Mouse (Mus musculus) liver, embryonic 14.5 days (tissue): ENCODE data around the gene Armh3. TPM values are rescaled to one million over a fixed set of nuclear protein-coding genes. Genes with fewer than 3 reads are reported as not detected.
A peak's percentile ranks its signal among the peaks of the same experiment; 100 is the strongest.

ENCODE experiments used
- ATAC-seq: fragments of 200-750 bp; cut with Nextera tagmentation; 2 replicates; pipeline ENCODE4 v1.8.0; 2017; ENCODE audit warnings: moderate number of reproducible peaks, mild to moderate bottlenecking, moderate library complexity; ENCODE audit not compliant: insufficient read depth
- DNase-seq, 3 experiments: peaks; one replicate each; pipeline ENCODE4 v3.0.0-alpha.2; 2012 to 2013; ENCODE audit warnings: low read depth in 3 of 3, low spot score in 3 of 3
- H3K27ac ChIP-seq: fragments of 300-500 bp; sonication (generic); 2 replicates; pipeline ENCODE4 v1.5.1; 2014; ENCODE audit warnings: moderate library complexity, mild to moderate bottlenecking, control low read depth, inconsistent platforms
- H3K27me3 ChIP-seq: fragments of 300-500 bp; sonication (generic); 2 replicates; pipeline ENCODE4 v1.6.1; 2014; ENCODE audit warnings: mild to moderate bottlenecking, low read length, moderate library complexity; ENCODE audit not compliant: control insufficient read depth, insufficient read depth
- H3K36me3 ChIP-seq: fragments of 300-500 bp; sonication (generic); replicated peaks from 2 replicates; pipeline ENCODE4 v1.6.1; 2014; ENCODE audit warnings: low read depth; ENCODE audit not compliant: control insufficient read depth, insufficient read depth
- H3K4me1 ChIP-seq, 2 experiments: fragments of 200-500 bp in 1 of 2; fragments of 300-500 bp in 1 of 2; sonication (generic) in 1 of 2; replicated peaks; 2 replicates each; pipeline ENCODE4 v1.6.1; 2012 to 2014; ENCODE audit warnings: antibody characterized with exemption in 1 of 2, inconsistent platforms in 1 of 2, low read length in 1 of 2; ENCODE audit not compliant: control insufficient read depth in 2 of 2, insufficient read depth in 2 of 2
- H3K4me2 ChIP-seq: fragments of 300-500 bp; sonication (generic); 2 replicates; pipeline ENCODE4 v1.6.1; 2014; ENCODE audit warnings: low read depth, mild to moderate bottlenecking, control low read depth, moderate library complexity
- H3K4me3 ChIP-seq, 2 experiments: fragments of 200-500 bp in 1 of 2; fragments of 300-500 bp in 1 of 2; sonication (generic) in 1 of 2; 2 replicates each; pipeline ENCODE4 v1.5.1; 2012 to 2014; ENCODE audit warnings: low read depth in 2 of 2, low read length in 2 of 2, mild to moderate bottlenecking in 2 of 2, control low read depth in 1 of 2, inconsistent platforms in 1 of 2, moderate library complexity in 1 of 2; ENCODE audit not compliant: insufficient read depth in 1 of 2
- H3K9ac ChIP-seq: fragments of 300-500 bp; sonication (generic); replicated peaks from 2 replicates; pipeline ENCODE4 v1.6.1; 2014; ENCODE audit warnings: mild to moderate bottlenecking, control low read depth, moderate library complexity
- H3K9me3 ChIP-seq: fragments of 300-500 bp; sonication (generic); 2 replicates; pipeline ENCODE4 v1.6.1; 2016; ENCODE audit warnings: low read length, mixed read lengths; ENCODE audit not compliant: control insufficient read depth
- CTCF ChIP-seq: IDR thresholded peaks from 2 replicates; pipeline ENCODE4 v1.5.1; 2016; ENCODE audit warnings: antibody characterized with exemption, low read depth, control low read depth
- EP300 ChIP-seq: IDR thresholded peaks from 2 replicates; pipeline ENCODE4 v1.6.1; 2016; ENCODE audit warnings: antibody characterized with exemption, low read depth
- WGBS: fragments of 180-500 bp; shearing (Covaris S2); extraction: QIAGEN DNeasy Blood & Tissue Kit; methylation state at CpG from one replicate; pipeline ENCODE4 v1.1.7; 2014; ENCODE audit not compliant: insufficient replicate concordance; 5-methylcytosine and 5-hydroxymethylcytosine counted together
- polyA plus RNA-seq, 2 experiments: library from polyadenylated mRNA; depleted of rRNA in 1 of 2; stranded (reverse) in 1 of 2; unstranded in 1 of 2; fragments of >200 nt; fragmentation: Nextera tagmentation in 1 of 2; extraction: Ambion mirVana in 1 of 2; gene quantifications; 2 replicates each; pipeline versions ENCODE4 v1.2.1 to v1.2.3; 2012 to 2014

The Armh3 gene
- polyA plus RNA-seq, 2 experiments = 2.2 to 2.8 TPM

GRCm38 (mm10) chr19:45947764-45948163, 50.5 kb downstream of the Armh3 start:
- Histone ChIP-seq H3K4me2 (no peak overlapping the region), H3K36me3 (no peaks in the 10 kb centered on the region), H3K27ac (no peak overlapping the region), H3K27me3 (no peaks in the 10 kb centered on the region), H3K4me3 (no peak overlapping the region), H3K9ac (no peak overlapping the region), H3K4me1 (peaks cover 0 to 6% of the 10 kb centered on the region in 2 experiments; a peak in 2 of 4 replicates), H3K9me3 (no peaks in the 10 kb centered on the region)
- no peak for ATAC-seq
- WGBS = 73% methylated on average over 2 of the region's 2 CpGs
- DNase-seq = no peak
- TF ChIP-seq CTCF = no peak
- no peak for TF ChIP-seq EP300

GRCm38 (mm10) chr19:45947286-45947685, 51.0 kb downstream of the Armh3 start:
- H3K4me3 ChIP-seq = no peak overlapping the region
- no peaks in the 10 kb centered on the region for H3K27me3 ChIP-seq
- ATAC-seq (no peak), DNase-seq (no peak)
- H3K9me3 ChIP-seq = no peaks in the 10 kb centered on the region
- 69% methylated on average over 2 of the region's 2 CpGs for WGBS
- H3K36me3 ChIP-seq = no peaks in the 10 kb centered on the region
- no peak overlapping the region for H3K9ac ChIP-seq
- H3K27ac ChIP-seq = no peak overlapping the region
- no peak overlapping the region for H3K4me2 ChIP-seq
- peaks cover 0 to 6% of the 10 kb centered on the region in 2 experiments; a peak in 2 of 4 replicates for H3K4me1 ChIP-seq
- TF ChIP-seq EP300 (no peak), CTCF (no peak)

- 79% methylated on average over 9 of the region's 9 CpGs for WGBS
- H3K4me1 ChIP-seq = peaks cover 0 to 6% of the 10 kb centered on the region in 2 experiments; a peak in 2 of 4 replicates
- H3K36me3 ChIP-seq = no peaks in the 10 kb centered on the region
- ATAC-seq (no peak), DNase-seq (no peak)
- no peak overlapping the region for H3K4me2 ChIP-seq
- TF ChIP-seq CTCF = no peak
- TF ChIP-seq EP300 = no peak
- H3K27ac ChIP-seq = no peak overlapping the region
- no peaks in the 10 kb centered on the region for H3K9me3 ChIP-seq
- H3K27me3 ChIP-seq = no peaks in the 10 kb centered on the region
- no peak overlapping the region for H3K9ac ChIP-seq
- H3K4me3 ChIP-seq = no peak overlapping the region
Measured at GRCm38 (mm10) chr19:45946541-45946940, 51.7 kb downstream of the Armh3 start.

GRCm38 (mm10) chr19:45945986-45946385, 52.3 kb downstream of the Armh3 start:
- no peaks in the 10 kb centered on the region for H3K9me3 ChIP-seq
- DNase-seq (no peak), ATAC-seq (no peak)
- 62% methylated on average over 2 of the region's 2 CpGs for WGBS
- no peak overlapping the region for H3K4me2 ChIP-seq
- TF ChIP-seq CTCF = no peak
- TF ChIP-seq EP300 = no peak
- H3K4me1 ChIP-seq = peaks cover 0 to 6% of the 10 kb centered on the region in 2 experiments; a peak in 2 of 4 replicates
- no peak overlapping the region for H3K9ac ChIP-seq
- H3K27me3 ChIP-seq = no peaks in the 10 kb centered on the region
- H3K4me3 ChIP-seq = no peak overlapping the region
- H3K36me3 ChIP-seq = no peaks in the 10 kb centered on the region
- H3K27ac ChIP-seq = no peak overlapping the region

GRCm38 (mm10) chr19:45943758-45944157, 54.5 kb downstream of the Armh3 start:
- peak; percentile 24 to 53 (median 34) for DNase-seq
- Histone ChIP-seq H3K27me3 (no peaks in the 10 kb centered on the region), H3K9me3 (no peaks in the 10 kb centered on the region), H3K27ac (no peak overlapping the region), H3K9ac (no peak overlapping the region), H3K4me2 (no peak overlapping the region), H3K4me1 (peaks cover 0 to 6% of the 10 kb centered on the region in 2 experiments; a peak in 2 of 4 replicates), H3K4me3 (no peak overlapping the region), H3K36me3 (no peaks in the 10 kb centered on the region)
- ATAC-seq = peak; percentile 58; the same call in 1 of the 2 replicates
- 25% methylated on average over 4 of the region's 4 CpGs for WGBS
- no peak for TF ChIP-seq EP300
- TF ChIP-seq CTCF = no peak
